Mouse (Mus musculus) olfactory bulb, adult 2 months (tissue): ENCODE data around the gene Scn3b. TPM values are rescaled to one million over a fixed set of nuclear protein-coding genes. Genes with fewer than 3 reads are reported as not detected.

Experiments used
- H3K27ac ChIP-seq: fragments of 200-500 bp; 2 replicates; pipeline ENCODE4 v1.5.1; 2012; ENCODE audit warnings: low read depth, low read length; ENCODE audit not compliant: insufficient read depth
- H3K4me1 ChIP-seq: fragments of 200-500 bp; 2 replicates; pipeline ENCODE4 v1.6.1; 2012; ENCODE audit warnings: low read length; ENCODE audit not compliant: control insufficient read depth, insufficient read depth
- H3K4me3 ChIP-seq: fragments of 200-500 bp; 2 replicates; pipeline ENCODE4 v1.5.1; 2012; ENCODE audit warnings: mild to moderate bottlenecking, low read depth, low read length, moderate library complexity; ENCODE audit not compliant: insufficient read depth
- CTCF ChIP-seq: fragments of 200-500 bp; IDR thresholded peaks from 2 replicates; pipeline ENCODE4 v1.5.1; 2012; ENCODE audit warnings: low read depth, mild to moderate bottlenecking, low read length, moderate library complexity; ENCODE audit not compliant: insufficient read depth
- POLR2A ChIP-seq: fragments of 200-500 bp; IDR thresholded peaks from 2 replicates; pipeline ENCODE4 v1.6.1; 2012; ENCODE audit warnings: mild to moderate bottlenecking, low read depth, low read length, moderate library complexity; ENCODE audit not compliant: insufficient read depth
- WGBS: fragments of 180-500 bp; shearing (Covaris S2); methylation state at CpG from one replicate; pipeline ENCODE4 v1.1.7; 2018; 5-methylcytosine and 5-hydroxymethylcytosine counted together
- polyA plus RNA-seq: library from polyadenylated mRNA; stranded (reverse); fragments of >200 nt; gene quantifications from 2 replicates; pipeline ENCODE4 v1.2.4, GENCODE M21; 2012; ENCODE audit warnings: low replicate concordance; ENCODE audit not compliant: missing spikeins, insufficient read depth, insufficient read length

The Scn3b gene
- polyA plus RNA-seq, 1 experiment, result not detected

DNA sequence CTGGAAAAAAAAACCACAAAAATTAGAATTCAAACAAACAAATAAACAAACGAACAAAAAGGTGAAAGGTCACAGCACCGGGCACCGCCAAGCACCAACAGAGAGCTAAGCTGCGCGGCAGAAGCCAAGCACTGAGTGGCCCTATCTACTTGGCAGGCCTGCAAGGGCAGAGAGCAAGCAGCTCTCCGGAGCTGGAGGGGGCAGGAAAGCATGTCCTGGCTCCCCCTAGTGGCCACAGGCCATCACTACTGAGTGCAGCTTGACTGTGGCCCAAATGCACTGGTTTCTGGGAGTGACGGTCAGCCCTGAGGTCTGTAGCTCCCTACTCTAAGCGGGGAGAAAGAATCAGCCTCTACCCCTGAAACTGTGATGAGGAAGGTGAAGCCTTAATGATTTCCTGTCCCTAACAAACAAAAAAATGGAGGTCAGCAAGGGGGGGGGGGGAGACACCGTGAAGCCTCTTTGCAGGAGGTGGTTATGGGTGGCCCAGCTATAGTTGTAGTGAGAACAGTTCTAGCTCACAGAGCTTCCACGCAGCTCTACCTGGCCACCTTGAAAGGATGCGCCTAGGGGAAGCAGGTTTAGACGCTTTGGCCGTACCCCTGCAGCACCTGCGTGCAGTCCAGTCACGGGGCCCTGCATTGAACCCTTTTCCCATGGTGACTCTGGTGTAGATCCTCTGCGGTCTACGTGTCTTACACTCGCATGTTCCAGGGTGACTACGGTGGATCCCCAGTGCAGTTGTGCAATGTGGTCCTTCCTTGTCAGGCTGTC lies 61.8 kb downstream of the Scn3b start:
- peaks cover 43% of the 10 kb centered on the region for H3K4me1 ChIP-seq
- peak overlapping the region; percentile 31; the same call in 1 of the 2 replicates for H3K27ac ChIP-seq
- H3K4me3 ChIP-seq, result no peak overlapping the region
- WGBS, result 51% methylated on average over 19 of the region's 19 CpGs
- TF ChIP-seq POLR2A (no peak), CTCF (peak; percentile 90)

DNA sequence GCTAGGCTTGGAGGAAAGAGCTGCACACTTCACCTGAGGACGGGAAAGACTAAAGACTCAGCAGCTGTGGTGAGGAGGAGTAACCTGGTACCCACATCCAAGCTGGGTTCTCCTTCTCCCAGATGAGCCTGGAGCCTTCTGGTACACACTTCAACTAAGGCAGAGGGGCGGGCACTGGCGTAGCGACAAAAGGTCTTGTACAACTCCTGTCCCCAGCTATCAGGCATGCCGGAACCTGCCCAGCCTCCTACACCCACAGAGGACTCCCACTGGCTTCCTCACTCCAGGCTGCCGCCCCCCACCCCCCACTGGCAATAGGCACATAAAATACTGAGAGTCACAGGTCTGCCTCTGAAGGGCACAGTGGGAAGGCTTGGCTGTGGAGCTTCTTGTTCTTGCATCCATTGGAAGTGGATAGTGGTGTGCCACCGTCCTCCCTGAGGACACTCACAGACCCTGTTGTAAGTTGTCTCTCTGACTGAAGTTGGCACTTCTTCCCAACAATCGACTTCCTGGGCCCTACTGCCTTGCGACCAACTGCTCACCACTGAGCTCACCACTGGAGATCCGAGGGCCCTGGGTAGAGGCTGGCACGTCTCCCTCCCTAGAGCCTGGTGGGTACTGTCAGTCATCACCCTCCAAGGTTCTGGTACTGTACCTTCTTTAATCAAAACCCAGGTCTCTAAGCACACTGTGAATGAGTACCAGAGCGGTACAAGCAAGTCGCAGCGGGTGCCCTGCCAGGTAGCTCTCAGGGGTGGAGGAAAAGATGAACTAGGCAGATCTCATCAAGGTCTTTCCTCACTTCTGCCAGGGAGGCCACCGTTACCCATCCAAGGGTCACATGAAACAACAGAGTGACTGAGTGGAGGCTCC lies 62.6 kb downstream of the Scn3b start:
- TF ChIP-seq POLR2A (no peak), CTCF (no peak)
- H3K4me1 ChIP-seq, result peaks cover 40% of the 10 kb centered on the region
- H3K27ac ChIP-seq, result peak overlapping the region; percentile 31; the same call in 1 of the 2 replicates
- 62% methylated on average over 15 of the region's 15 CpGs for WGBS
- no peak overlapping the region for H3K4me3 ChIP-seq

DNA sequence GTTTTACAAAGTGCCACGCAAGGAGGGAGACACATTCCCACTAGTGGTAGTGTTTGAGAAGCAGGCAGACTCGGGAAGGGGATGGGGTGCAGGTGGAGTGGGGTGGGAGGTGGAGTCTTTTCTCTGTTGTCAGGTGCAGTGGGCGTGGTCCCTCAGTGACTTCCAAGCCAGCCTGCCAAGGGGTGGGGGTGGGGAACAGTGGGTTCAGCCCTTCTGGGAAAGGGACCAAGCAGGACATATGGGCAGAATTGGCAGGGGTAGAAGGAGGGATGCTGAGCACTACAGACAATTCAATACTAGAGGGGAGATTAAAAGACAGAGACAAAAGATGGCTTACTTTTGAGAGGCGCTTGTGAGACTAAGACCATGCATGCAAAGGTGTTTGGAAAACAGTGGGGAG lies 63.3 kb downstream of the Scn3b start:
- whole genome bisulfite sequencing, result 56% methylated on average over 4 of the region's 4 CpGs
- H3K4me3 ChIP-seq, result no peak overlapping the region
- H3K4me1 ChIP-seq, result peaks cover 45% of the 10 kb centered on the region
- no peak for TF ChIP-seq POLR2A
- no peak for TF ChIP-seq CTCF
- H3K27ac ChIP-seq, result no peak overlapping the region

DNA sequence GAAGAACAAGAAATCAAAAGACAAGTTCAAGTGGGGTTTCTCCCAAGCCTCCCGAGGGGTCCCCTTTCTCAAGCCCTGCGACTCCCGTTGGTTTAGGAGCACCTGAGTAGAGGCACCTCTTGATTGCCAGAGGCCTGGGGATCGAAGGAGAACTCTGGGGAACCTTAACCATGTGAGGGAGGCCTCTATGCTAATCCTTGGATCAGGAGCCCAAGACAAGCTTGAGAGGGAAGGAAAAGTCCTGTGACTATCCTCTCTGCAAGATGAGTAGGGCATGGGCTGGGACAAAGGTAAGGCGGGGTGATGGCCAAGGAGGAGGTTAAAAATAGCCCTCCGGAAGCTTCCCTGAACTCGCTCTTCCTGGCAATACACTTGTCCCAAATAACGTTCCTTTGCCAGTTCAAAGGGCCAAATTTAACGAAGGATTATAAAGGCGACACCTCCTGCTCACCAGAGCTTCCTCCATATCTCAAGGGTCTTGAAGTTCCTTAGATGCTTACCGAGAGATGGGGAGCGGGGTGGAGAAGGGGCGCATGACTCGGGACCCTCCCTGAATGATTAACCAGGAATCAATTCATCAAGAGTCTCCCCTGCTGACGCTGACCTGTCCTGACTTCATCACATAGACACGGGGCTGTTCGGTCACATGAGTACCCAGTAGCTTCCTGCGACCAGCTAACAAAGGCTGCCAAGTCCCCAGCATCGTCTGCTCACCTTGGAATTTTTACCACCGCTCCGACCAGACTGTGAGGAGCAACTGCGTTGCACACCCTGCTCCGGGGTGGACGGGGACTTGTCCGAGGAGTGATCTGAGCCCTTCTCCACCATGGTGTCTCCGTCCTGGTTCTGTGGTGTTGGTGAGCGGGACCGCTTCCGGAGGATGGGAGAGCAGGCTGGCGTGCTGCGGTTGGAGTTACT lies 64.0 kb downstream of the Scn3b start:
- WGBS, result 82% methylated on average over 31 of the region's 31 CpGs
- Histone ChIP-seq H3K4me3 (no peak overlapping the region), H3K27ac (no peak overlapping the region), H3K4me1 (peaks cover 42% of the 10 kb centered on the region)
- TF ChIP-seq CTCF, result no peak
- TF ChIP-seq POLR2A, result no peak

DNA sequence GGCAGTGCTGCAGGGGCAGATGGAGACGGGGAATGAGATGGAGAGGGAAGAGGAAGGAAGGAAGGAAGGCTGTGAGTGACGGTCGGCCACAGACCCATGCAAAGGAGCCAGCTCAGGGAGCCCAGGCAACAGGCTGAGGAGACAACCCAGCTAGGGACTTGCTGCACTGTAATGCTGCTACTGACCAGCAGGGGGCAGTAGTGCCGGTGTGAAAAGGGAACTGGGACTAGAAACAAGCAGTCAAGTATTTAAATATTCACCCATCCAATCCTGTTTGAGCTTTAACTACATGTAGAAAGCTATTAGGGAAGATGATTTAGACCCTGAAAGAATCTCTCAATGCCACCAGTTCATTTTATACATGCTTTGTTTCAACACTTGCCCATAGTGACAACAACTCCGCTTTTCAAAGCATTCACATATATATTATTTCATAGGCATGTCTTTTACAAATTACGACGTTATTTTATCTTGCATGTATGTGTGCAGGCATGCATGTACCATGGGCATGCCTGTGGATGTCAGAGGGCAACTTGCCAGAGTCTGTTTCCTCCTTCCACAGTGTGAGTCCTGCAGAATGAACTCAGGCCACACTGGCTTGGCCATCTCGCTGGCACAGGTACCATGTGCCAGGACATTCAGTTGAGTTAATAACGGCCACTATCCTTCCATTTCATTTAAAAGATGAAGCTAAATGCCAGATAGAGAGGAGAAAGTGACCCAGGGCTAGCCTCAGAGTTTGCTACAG lies 64.8 kb downstream of the Scn3b start:
- TF ChIP-seq POLR2A (no peak), CTCF (peak; percentile 76; the same call in 1 of the 2 replicates)
- H3K27ac ChIP-seq, result no peak overlapping the region
- H3K4me3 ChIP-seq, result no peak overlapping the region
- 46% methylated on average over 9 of the region's 9 CpGs for WGBS
- H3K4me1 ChIP-seq, result peaks cover 38% of the 10 kb centered on the region

DNA sequence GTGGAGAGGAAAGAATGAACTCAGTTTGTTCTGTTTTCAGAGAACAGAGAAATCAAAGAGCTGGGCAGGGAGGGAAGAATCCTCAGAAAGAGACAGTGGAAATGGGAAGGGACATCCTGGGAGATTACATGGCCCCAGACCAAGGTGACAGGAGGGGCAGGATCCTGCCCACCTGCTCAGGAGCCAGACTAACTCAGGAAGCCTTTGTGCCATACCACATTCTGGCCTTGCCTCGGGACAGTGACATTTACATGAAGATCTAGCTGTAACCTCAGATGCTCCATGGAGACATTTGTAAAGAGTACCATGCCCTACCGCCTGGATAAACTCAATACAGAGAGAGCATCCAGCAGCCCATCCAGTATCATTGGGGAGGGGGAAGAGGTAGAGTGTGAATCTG lies 65.6 kb downstream of the Scn3b start:
- H3K4me1 ChIP-seq, result peaks cover 43% of the 10 kb centered on the region
- H3K4me3 ChIP-seq, result no peak overlapping the region
- TF ChIP-seq POLR2A (no peak), CTCF (no peak)
- H3K27ac ChIP-seq, result no peak overlapping the region
- WGBS, result 83% methylated on average over 2 of the region's 2 CpGs

DNA sequence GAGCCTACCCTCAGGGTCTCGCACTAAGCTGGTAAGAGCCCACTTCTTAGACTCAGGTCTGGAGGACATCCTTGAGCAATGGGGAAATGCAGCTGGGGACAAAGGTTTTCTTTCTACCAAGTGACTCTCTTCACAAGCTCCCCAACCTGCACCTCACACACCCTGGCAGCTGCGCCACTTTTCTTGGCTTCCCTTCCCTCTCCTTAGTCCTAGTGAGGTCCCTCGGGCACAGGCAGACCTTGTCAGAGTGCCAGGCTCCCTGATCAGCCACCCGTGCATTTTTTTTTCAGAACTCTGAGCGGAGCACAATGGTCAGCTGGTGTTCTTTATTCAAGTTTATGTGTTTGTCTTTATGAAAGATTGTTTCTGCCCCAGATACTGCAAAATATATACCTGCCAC lies 67.7 kb downstream of the Scn3b start:
- 28% methylated on average over 5 of the region's 5 CpGs for WGBS
- TF ChIP-seq POLR2A, result no peak
- no peak for TF ChIP-seq CTCF

DNA sequence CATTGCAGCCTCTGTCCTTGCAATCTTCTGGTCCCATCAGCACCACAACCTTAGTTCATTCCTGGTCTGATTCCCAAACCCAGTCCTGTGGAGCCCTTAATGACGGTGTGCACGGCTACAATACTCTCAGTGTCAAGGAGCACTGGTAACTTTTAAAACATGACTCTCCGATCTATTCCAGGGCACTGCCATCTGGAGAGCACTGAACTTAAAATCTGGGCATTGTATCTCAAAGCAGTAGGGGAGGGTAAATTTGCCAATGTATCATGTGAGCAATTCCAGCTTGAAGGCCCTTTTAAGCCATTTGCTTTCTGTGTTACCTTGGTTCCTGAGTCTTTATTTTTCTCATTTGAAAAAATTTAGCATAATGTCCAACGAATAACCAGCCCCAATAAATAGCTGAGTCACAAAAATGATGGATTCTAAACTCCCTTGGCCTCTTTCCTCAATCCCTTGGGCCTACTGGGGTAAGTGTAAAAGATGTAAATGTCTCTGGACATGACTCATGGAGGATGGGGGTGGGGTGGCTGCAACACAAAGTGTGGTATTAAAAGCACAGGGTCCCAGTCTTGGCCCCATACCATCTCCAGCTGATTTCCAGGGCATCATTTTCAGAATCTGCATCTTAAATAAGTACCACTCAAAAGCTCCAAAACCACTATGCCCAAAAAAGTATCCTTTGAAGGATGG lies 68.3 kb downstream of the Scn3b start:
- 14% methylated on average over 4 of the region's 4 CpGs for WGBS
- Histone ChIP-seq H3K4me1 (peaks cover 34% of the 10 kb centered on the region), H3K4me3 (no peak overlapping the region), H3K27ac (peak overlapping the region; percentile 47)
- no peak for TF ChIP-seq POLR2A
- no peak for TF ChIP-seq CTCF

More for the DNA sequence above, 67.7 kb downstream of the Scn3b start:
- Histone ChIP-seq H3K27ac (peak overlapping the region; percentile 47), H3K4me3 (no peak overlapping the region), H3K4me1 (peaks cover 37% of the 10 kb centered on the region)
